Mouse (Mus musculus) layer of hippocampus, adult 2 months (tissue): ENCODE measurements around the gene Fancm. TPM values are rescaled to one million over a fixed set of nuclear protein-coding genes. Genes with fewer than 3 reads are reported as not detected.

Source experiments
- DNase-seq, 2 experiments: peaks; one replicate each; pipeline ENCODE4 v3.0.0; 2022; ENCODE audit warnings: low spot score in 2 of 2
- H3K27ac ChIP-seq: fragments of 200-600 bp; 2 replicates; pipeline ENCODE4 v1.8.1; 2022
- H3K4me3 ChIP-seq: fragments of 200-600 bp; 2 replicates; pipeline ENCODE4 v1.8.1; 2022; ENCODE audit warnings: mild to moderate bottlenecking
- CTCF ChIP-seq: fragments of 200-600 bp; conservative IDR thresholded peaks from 2 replicates; pipeline ENCODE4 v1.8.1; 2022; ENCODE audit warnings: antibody characterized with exemption, mild to moderate bottlenecking, moderate library complexity
- long read RNA-seq, 2 experiments: library from polyadenylated mRNA; stranded (forward); transcript quantifications; one replicate each; pipeline ENCODE4 v2.0.0; 2021; ENCODE audit warnings: borderline mapping rate in 2 of 2
- total RNA-seq, 2 experiments: library from RNA; stranded (reverse); gene quantifications; 2 replicates each; pipeline ENCODE4 v1.2.3; 2021

The Fancm gene
- 10 to 100 TPM; 13.5 to 14.1 TPM for total RNA-seq
- long read RNA-seq, experiment 1: 0 reads
- long read RNA-seq, experiment 2, full-length matches to known transcripts: 2 of 3 reads
- long read RNA-seq, experiment 2, partial matches to known transcripts: 1 of 3 reads
- long read RNA-seq, experiment 2, other reads (novel, unspliced or antisense): 0 of 3 reads

GRCm38 (mm10) chr12:65075085-65075732, at the start of gene Fancm:
Gene Fancm (plus strand): TSS chr12:65075603.
- no peak for TF ChIP-seq CTCF

GRCm38 (mm10) chr12:65035839-65036189, 39.6 kb upstream of the Fancm start:
- Histone ChIP-seq H3K4me3 (peak overlapping the region; percentile 75), H3K27ac (peak overlapping the region; percentile 91)
- DNase-seq: no peak
- no peak for TF ChIP-seq CTCF

More at GRCm38 (mm10) chr12:65075085-65075732, at the start of gene Fancm:
- peak within 1 kb of the TSS; percentile 99 for H3K27ac ChIP-seq
- DNase-seq: peak; percentile 91
- peak within 1 kb of the TSS; percentile 78 for H3K4me3 ChIP-seq

DNA sequence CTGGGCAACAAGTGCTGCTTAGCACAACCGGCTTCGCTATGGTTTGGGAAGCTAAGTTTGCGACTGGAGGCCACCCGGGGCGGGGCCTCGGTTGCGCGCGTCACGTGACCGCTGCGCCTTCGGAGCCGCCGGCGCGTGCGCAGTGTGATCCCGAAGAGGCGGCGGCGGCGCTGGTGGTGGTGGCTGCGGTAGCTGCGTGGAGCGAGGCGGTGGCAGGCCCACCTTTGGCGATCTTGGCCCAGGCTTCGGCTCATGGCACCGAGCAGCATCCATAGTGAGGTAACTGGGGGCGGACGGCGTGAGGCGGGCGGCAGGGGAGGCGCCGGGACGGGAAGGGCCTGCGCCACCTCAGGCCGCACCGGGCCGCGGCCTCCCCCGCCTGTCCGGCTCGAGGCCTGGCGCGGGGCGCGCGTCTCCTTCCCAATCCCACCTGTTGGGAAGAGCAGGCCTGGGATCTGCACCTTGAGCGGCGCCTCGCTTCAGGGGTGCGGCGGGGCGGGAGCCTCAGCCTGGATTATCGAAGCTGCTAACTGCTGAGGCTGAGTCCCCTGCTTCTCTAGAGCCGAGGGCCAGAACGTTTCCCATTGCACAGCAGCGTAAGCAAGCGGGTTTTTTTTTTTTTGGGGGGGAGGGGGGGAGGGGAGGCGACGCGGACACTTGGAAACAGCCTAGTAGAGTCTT, 39.1 kb upstream of the Fancm start, which contains the start of gene Prpf39:
Gene Prpf39, plus strand, starts transcription at position 144 of the 681 bp plus-strand sequence.
- peak; percentile 86 to 91 for DNase-seq
- no peak; the same call in 1 of the 2 replicates for TF ChIP-seq CTCF
- Histone ChIP-seq H3K4me3 (peak within 1 kb of the TSS; percentile 75), H3K27ac (peak within 1 kb of the TSS; percentile 91)

GRCm38 (mm10) chr12:65036892-65037545, 38.4 kb upstream of the Fancm start:
- TF ChIP-seq CTCF: no peak
- Histone ChIP-seq H3K27ac (peak overlapping the region; percentile 91; the same call in 1 of the 2 replicates), H3K4me3 (peak overlapping the region; percentile 75)
- no peak for DNase-seq

GRCm38 (mm10) chr12:65037546-65037937, 37.9 kb upstream of the Fancm start:
- TF ChIP-seq CTCF: no peak
- H3K4me3 ChIP-seq: peak overlapping the region; percentile 75
- H3K27ac ChIP-seq: no peak overlapping the region

GRCm38 (mm10) chr12:65048799-65049198, 26.6 kb upstream of the Fancm start:
- no peak for TF ChIP-seq CTCF
- Histone ChIP-seq H3K4me3 (no peak overlapping the region), H3K27ac (no peak overlapping the region)
- no peak for DNase-seq

More at GRCm38 (mm10) chr12:65037546-65037937, 37.9 kb upstream of the Fancm start:
- DNase-seq: no peak

DNA sequence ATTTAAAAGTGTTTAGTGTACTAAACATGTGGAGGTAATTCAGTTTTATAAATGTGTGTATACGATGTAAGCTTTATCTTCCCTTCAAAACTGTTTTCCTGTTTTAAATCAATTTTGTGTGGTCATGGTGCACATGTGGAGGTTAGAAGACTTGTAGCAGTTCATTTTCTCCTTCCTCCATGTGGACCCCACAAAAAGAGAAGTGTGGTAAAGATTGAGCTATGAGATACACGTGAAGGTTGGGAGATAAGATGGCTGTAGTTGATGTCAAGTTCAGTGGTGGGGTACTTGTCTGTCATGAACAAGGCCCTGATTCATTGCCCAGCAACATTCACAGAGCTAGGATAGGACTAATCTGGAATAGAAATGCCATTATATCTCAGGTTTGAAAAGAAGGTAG, 17.2 kb upstream of the Fancm start:
- Histone ChIP-seq H3K4me3 (no peak overlapping the region), H3K27ac (no peak overlapping the region)
- no peak for DNase-seq
- no peak for TF ChIP-seq CTCF

- no peak overlapping the region for H3K4me3 ChIP-seq
- TF ChIP-seq CTCF: peak; percentile 32
- no peak for DNase-seq
- H3K27ac ChIP-seq: no peak overlapping the region
These were observed 14.3 kb upstream of the Fancm start for GRCm38 (mm10) chr12:65061082-65061481.

- TF ChIP-seq CTCF: no peak
- Histone ChIP-seq H3K4me3 (no peak overlapping the region), H3K27ac (no peak overlapping the region)
- DNase-seq: no peak
These were observed 10.2 kb upstream of the Fancm start for GRCm38 (mm10) chr12:65065241-65065640.

DNA sequence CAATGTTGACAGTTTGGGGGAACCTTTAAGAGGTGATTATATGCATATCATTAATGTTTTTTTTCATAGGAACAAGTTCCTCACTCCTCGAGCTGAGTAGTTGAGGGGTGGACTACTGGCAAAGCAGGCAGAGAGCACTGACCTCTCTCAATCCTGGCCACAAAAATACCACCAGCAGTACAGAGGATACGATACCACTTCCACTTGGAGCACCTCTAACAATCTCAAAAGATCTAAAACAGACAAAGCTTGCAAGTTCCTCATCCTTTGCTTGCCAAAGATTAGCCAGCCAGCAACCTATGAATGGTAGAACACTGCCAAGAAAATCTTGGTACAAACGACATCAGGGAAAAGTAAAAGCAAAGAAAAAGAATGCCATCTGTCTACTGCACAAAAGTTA, 9.2 kb upstream of the Fancm start:
- DNase-seq: no peak
- Histone ChIP-seq H3K27ac (no peak overlapping the region), H3K4me3 (no peak overlapping the region)
- TF ChIP-seq CTCF: no peak

DNA sequence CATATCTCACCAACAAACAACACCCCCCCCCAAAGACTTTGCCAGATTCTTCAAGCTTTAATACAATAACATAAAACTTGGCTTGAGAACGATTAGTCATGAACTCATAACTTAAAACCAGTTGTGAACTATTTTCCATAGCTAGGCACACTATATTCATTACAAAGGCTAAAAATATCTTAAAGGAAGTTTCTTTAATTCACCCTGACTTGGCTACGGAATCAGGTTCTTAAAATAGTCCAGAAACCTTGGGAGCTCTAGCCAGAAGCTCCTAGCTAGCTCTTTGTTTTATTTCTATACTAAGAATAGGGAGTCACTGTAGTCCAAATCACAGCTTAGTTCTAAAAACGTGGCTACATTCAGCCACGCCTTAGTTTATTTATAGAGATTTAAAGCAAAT, 7.0 kb upstream of the Fancm start:
- DNase-seq: no peak
- Histone ChIP-seq H3K27ac (no peak overlapping the region), H3K4me3 (no peak overlapping the region)
- no peak for TF ChIP-seq CTCF

GRCm38 (mm10) chr12:65072911-65073610, 2.3 kb upstream of the Fancm start:
- no peak for DNase-seq
- Histone ChIP-seq H3K4me3 (peak overlapping the region; percentile 78), H3K27ac (peak overlapping the region; percentile 99)
- TF ChIP-seq CTCF: no peak

DNA sequence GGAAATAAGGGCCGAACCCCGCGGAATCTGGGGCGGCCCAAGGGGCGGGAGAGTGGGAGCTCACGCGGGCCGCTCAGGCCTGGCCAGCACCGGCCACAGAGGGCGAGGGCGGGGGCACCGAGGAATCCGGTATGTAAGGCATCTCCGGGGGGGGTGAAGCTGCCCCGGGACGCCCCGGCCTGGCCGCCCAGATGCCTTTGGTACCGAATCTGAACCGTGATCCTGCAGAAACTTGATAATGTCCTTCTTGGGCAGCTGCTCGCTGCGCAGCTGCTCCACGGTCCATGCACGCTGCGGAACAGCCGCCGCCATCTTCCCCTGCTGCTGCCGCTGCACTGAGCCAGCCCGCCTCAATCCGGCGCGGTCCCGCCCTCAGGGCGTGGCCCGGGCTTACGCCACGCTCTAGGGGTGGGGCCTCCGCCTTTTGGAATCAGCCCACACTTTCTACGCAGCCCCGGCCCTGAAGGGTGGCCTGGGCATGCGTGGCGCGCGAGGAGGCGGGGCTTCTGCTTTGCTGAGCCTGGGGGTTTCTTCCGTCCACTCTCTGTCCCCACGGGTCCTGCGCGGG, 1.7 kb upstream of the Fancm start, which contains the start of gene Fkbp3:
Gene Fkbp3, minus strand, starts transcription at position 397 of the 568 bp plus-strand sequence.
- TF ChIP-seq CTCF: no peak
- H3K4me3 ChIP-seq: peak within 1 kb of the TSS; percentile 78
- peak within 1 kb of the TSS; percentile 99 for H3K27ac ChIP-seq
- peak; percentile 97 to 98 for DNase-seq
